Mouse (Mus musculus) cerebellum, postnatal 10 days (tissue): ENCODE data around the gene Gm7714.
"Not testable (repeated sequence)": the region's sequence is repeated elsewhere in the genome, so short reads cannot be mapped to it uniquely, and the experiment has no call there.

Experiments
- DNase-seq, 2 experiments: peaks; one replicate each; pipeline ENCODE4 v3.0.0; 2021; ENCODE audit warnings: mixed read lengths in 2 of 2

The Gm7714 gene

GRCm38 (mm10) chr5:88268619-88269018 is at the start of gene Gm7714:
Gene Gm7714, plus strand, starts transcription at chr5:88268919.
- DNase-seq = no peak

- no peak for DNase-seq
These were observed 12.2 kb upstream of the Gm7714 start for GRCm38 (mm10) chr5:88256475-88256874.

GRCm38 (mm10) chr5:88311307-88311706 is 42.6 kb downstream of the Gm7714 start:
- DNase-seq = not testable (repeated sequence)

GRCm38 (mm10) chr5:88317012-88317411 is 48.3 kb downstream of the Gm7714 start, which contains the start of gene Prol1:
Gene Prol1, plus strand, starts transcription at chr5:88317312.
- DNase-seq = no peak
